Mouse (Mus musculus) liver, embryonic 16.5 days (tissue): ENCODE data around the gene Taf6l. TPM values are rescaled to one million over a fixed set of nuclear protein-coding genes. Genes with fewer than 3 reads are reported as not detected.
A peak's percentile ranks its signal among the peaks of the same experiment; 100 is the strongest.
"Not testable (repeated sequence)": the region's sequence is repeated elsewhere in the genome, so short reads cannot be mapped to it uniquely, and the experiment has no call there.

Experiments
- ATAC-seq: fragments of 200-750 bp; cut with Nextera tagmentation; 2 replicates; pipeline ENCODE4 v1.8.0; 2017; ENCODE audit warnings: low read depth, mild to moderate bottlenecking, moderate number of reproducible peaks, moderate library complexity
- H3K27ac ChIP-seq: fragments of 300-500 bp; sonication (generic); 2 replicates; pipeline ENCODE4 v1.5.1; 2014; ENCODE audit warnings: mild to moderate bottlenecking, low read length
- H3K27me3 ChIP-seq: fragments of 300-500 bp; sonication (generic); 2 replicates; pipeline ENCODE4 v1.6.1; 2014; ENCODE audit warnings: low read depth, low read length, mixed read lengths; ENCODE audit not compliant: control insufficient read depth, insufficient read depth
- H3K36me3 ChIP-seq: fragments of 300-500 bp; sonication (generic); 2 replicates; pipeline ENCODE4 v1.6.1; 2014; ENCODE audit warnings: mild to moderate bottlenecking; ENCODE audit not compliant: control insufficient read depth, insufficient read depth
- H3K4me1 ChIP-seq: fragments of 300-500 bp; sonication (generic); 2 replicates; pipeline ENCODE4 v1.6.1; 2014; ENCODE audit warnings: low read depth, low read length, mixed read lengths; ENCODE audit not compliant: control insufficient read depth
- H3K4me2 ChIP-seq: fragments of 300-500 bp; sonication (generic); 2 replicates; pipeline ENCODE4 v1.6.1; 2014; ENCODE audit warnings: low read depth, low read length, mixed read lengths
- H3K4me3 ChIP-seq: fragments of 300-500 bp; sonication (generic); 2 replicates; pipeline ENCODE4 v1.5.1; 2014; ENCODE audit warnings: low read depth, mild to moderate bottlenecking, low read length
- H3K9ac ChIP-seq: fragments of 300-500 bp; sonication (generic); 2 replicates; pipeline ENCODE4 v1.6.1; 2014; ENCODE audit warnings: low read depth, low read length
- H3K9me3 ChIP-seq: fragments of 300-500 bp; sonication (generic); replicated peaks from 2 replicates; pipeline ENCODE4 v1.6.1; 2016; ENCODE audit warnings: low read length; ENCODE audit not compliant: control insufficient read depth
- WGBS: fragments of 180-500 bp; shearing (Covaris S2); extraction: QIAGEN DNeasy Blood & Tissue Kit; methylation state at CpG from one replicate; pipeline ENCODE4 v1.1.7; 2014; ENCODE audit not compliant: insufficient replicate concordance; 5-methylcytosine and 5-hydroxymethylcytosine counted together
- polyA plus RNA-seq: library from polyadenylated mRNA; unstranded; fragments of >200 nt; fragmentation: Nextera tagmentation; extraction: Ambion mirVana; gene quantifications from 2 replicates; pipeline ENCODE4 v1.2.1, GENCODE M21; 2015

The Taf6l gene
- polyA plus RNA-seq, 1 experiment from 2014 or later: 10.0 TPM

- 2% methylated on average over 11 of the region's 11 CpGs for WGBS
- peak; percentile 33 for ATAC-seq
- H3K27ac ChIP-seq: peak overlapping the region; percentile 62
Observed at GRCm38 (mm10) chr19:8736160-8736467, 50.1 kb downstream of the Taf6l start.

GRCm38 (mm10) chr19:8735389-8736159 is 50.6 kb downstream of the Taf6l start, which contains the start of gene Wdr74:
Gene Wdr74 (plus strand): TSS chr19:8735827.
- under 1% methylated on average over 32 of the region's 32 CpGs for WGBS

More at GRCm38 (mm10) chr19:8736160-8736467, 50.1 kb downstream of the Taf6l start:
- H3K4me3 ChIP-seq: peak overlapping the region; percentile 90
- H3K36me3 ChIP-seq: peaks cover 12% of the 10 kb centered on the region
- no peaks in the 10 kb centered on the region for H3K27me3 ChIP-seq
- H3K9ac ChIP-seq: peak overlapping the region; percentile 83
- peaks cover 16% of the 10 kb centered on the region for H3K4me1 ChIP-seq
- peak overlapping the region; percentile 94 for H3K4me2 ChIP-seq
- H3K9me3 ChIP-seq: no peaks in the 10 kb centered on the region

GRCm38 (mm10) chr19:8734334-8734733 is 51.9 kb downstream of the Taf6l start:
- H3K4me3 ChIP-seq: no peak overlapping the region
- WGBS: 24% methylated on average over 3 of the region's 3 CpGs
- no peaks in the 10 kb centered on the region for H3K27me3 ChIP-seq
- H3K27ac ChIP-seq: no peak overlapping the region
- no peaks in the 10 kb centered on the region for H3K9me3 ChIP-seq
- no peak overlapping the region for H3K4me2 ChIP-seq
- no peak overlapping the region for H3K9ac ChIP-seq
- no peak for ATAC-seq
- peaks cover 9% of the 10 kb centered on the region for H3K4me1 ChIP-seq
- peaks cover 4% of the 10 kb centered on the region for H3K36me3 ChIP-seq

More at GRCm38 (mm10) chr19:8735389-8736159, 50.6 kb downstream of the Taf6l start, which contains the start of gene Wdr74:
- Histone ChIP-seq H3K9me3 (no peaks in the 10 kb centered on the region), H3K36me3 (peaks cover 12% of the 10 kb centered on the region), H3K4me1 (peaks cover 11% of the 10 kb centered on the region), H3K4me2 (peak within 1 kb of the TSS; percentile 94), H3K4me3 (peak within 1 kb of the TSS; percentile 90), H3K27me3 (no peaks in the 10 kb centered on the region), H3K27ac (peak within 1 kb of the TSS; percentile 79), H3K9ac (peak within 1 kb of the TSS; percentile 83)
- peak; percentile 91 for ATAC-seq

- ATAC-seq, H3K4me3 ChIP-seq, H3K9ac ChIP-seq, H3K9me3 ChIP-seq, H3K4me2 ChIP-seq, H3K27me3 ChIP-seq, H3K27ac ChIP-seq: not testable (repeated sequence)
- WGBS: 49% methylated on average over 3 of the region's 3 CpGs
- H3K36me3 ChIP-seq: peaks cover 30% of the 10 kb centered on the region
- peaks cover 17% of the 10 kb centered on the region for H3K4me1 ChIP-seq
Observed at GRCm38 (mm10) chr19:8728335-8729099, 57.7 kb downstream of the Taf6l start.

DNA sequence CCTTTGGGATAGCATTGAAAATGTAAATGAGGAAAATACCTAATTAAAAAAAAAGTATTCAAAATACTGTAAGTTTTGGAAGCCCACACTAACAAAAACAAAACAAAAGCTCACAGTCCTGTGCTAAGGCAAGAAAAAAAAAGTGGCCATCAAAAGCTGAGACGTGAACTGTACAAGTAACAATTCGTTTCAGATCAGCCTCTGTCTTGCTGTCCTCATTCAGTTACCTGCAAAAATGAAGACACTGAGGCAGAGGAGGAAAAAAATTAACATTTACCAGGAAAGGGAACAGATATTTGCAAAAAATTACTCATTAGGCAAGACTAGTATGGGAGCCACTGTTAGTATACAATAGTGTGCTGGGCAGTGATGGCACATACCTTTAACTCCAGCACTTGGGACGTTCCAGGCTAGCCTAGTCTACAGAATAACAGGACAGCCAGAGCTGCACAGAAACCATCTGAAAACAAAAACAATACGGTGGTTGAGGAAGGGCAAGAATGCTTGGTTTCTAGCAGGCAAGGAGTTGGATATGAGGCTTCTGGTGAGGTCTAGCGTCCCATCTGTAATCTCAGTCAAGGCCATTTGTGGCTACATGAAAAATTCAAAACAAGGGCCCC is 58.6 kb downstream of the Taf6l start:
- Histone ChIP-seq H3K4me1 (peaks cover 17% of the 10 kb centered on the region), H3K4me2 (no peak overlapping the region), H3K4me3 (no peak overlapping the region), H3K27me3 (no peaks in the 10 kb centered on the region), H3K9ac (no peak overlapping the region), H3K36me3 (peaks cover 30% of the 10 kb centered on the region), H3K9me3 (no peaks in the 10 kb centered on the region), H3K27ac (0 out of 2 replicates have a peak overlapping the region, but pooled peaks have one; percentile 0)
- no peak for ATAC-seq
- 9% methylated on average over 5 of the region's 5 CpGs for WGBS

DNA sequence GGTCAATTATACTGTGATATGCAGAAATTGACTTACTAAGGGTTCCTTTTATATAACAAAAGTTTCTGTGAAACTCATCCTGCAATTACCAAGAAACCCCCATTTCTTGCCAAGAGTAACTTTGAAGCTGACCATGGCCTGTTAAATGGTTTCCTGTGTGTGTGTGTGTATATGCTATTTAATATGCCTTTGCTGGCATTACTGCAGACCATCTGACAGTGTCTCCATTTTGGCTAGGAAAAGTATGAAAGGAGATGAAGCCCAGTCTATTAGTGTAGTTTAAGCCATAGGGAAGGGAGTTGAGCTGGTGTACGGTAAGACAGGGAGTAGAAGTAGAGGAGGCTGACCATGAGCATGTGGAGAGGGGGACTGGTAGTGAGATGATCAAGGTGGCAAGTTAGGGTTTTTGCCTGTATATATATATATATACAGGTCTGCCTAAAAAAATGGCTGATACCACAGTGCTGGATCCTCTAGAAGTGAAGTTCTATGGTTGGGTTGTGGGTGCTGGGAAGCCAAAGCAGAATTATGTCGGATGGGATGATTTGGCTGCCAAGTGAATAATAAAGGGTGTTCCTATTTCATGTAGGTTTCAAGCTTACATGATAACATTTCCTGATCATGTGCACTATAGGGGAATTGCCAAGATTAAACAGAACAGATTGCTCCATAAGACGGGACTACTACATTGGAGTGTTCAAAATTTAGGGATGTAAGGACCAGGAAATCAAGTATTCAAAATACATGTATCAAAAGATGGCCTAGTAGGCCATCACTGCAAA is 59.4 kb downstream of the Taf6l start:
- no peak for ATAC-seq
- no peak overlapping the region for H3K4me2 ChIP-seq
- no peaks in the 10 kb centered on the region for H3K27me3 ChIP-seq
- H3K9ac ChIP-seq: no peak overlapping the region
- peaks cover 30% of the 10 kb centered on the region for H3K36me3 ChIP-seq
- H3K4me3 ChIP-seq: no peak overlapping the region
- 13% methylated on average over 3 of the region's 3 CpGs for WGBS
- no peak overlapping the region for H3K27ac ChIP-seq
- H3K4me1 ChIP-seq: peaks cover 21% of the 10 kb centered on the region
- H3K9me3 ChIP-seq: no peaks in the 10 kb centered on the region

GRCm38 (mm10) chr19:8725081-8725613 is 61.1 kb downstream of the Taf6l start:
- Histone ChIP-seq H3K27ac (peak overlapping the region; percentile 100), H3K9ac (peak overlapping the region; percentile 72), H3K9me3 (no peaks in the 10 kb centered on the region), H3K27me3 (no peaks in the 10 kb centered on the region), H3K36me3 (peaks cover 30% of the 10 kb centered on the region), H3K4me3 (peak overlapping the region; percentile 70), H3K4me2 (peak overlapping the region; percentile 86), H3K4me1 (peaks cover 30% of the 10 kb centered on the region)
- WGBS: 29% methylated on average over 4 of the region's 4 CpGs
- no peak for ATAC-seq
